ENCODE assay signal across 28 mouse cellular contexts in the genomic region with DNA sequence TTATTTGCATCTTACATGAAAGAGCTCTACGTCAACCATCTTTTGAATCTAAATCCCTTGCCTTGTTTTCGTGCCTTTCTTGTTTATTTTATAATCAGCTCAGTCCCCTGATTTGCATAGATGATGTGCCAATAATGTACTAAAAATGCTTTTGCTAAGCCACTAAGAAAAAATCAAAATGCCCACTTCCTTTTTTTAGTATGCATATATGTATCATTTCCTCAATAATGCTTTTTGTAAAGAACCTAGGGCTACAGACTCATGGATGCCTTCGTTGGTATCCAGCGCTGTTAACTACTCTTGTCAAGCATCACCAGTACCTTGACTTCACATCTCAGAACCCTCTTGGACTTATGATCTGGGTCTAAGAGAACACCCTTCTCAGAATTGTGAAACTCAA. TPM values are rescaled to one million over a fixed set of nuclear protein-coding genes. Genes with fewer than 3 reads are reported as not detected.
DNase-seq lines count a peak whose midpoint lies in the region; ATAC-seq lines count a peak whose summit lies in the region.
"Had no signal": no experiment of that assay in that cellular context is flagged by ENCODE, and none has a peak within 500 bp of the region (broad histone marks: within the 10 kb centered on the region; RNA-seq: fewer than 3 reads in every experiment).

No protein-coding gene starts in this region.

- peak; percentile 73 for ATAC-seq in granulocyte monocyte progenitor cell, adult 5-6 weeks (replicated peaks; ENCODE audit: poor library complexity, severe bottlenecking)
- ATAC-seq in monocyte, adult 5-6 weeks (replicated peaks; ENCODE audit: insufficient number of reproducible peaks, low FRiP score, low TSS enrichment, poor library complexity, severe bottlenecking), result 0 out of 2 replicates have a peak, but pooled peaks have one; percentile 36
- ATAC-seq: forebrain, embryonic 13.5 days; forebrain, embryonic 16.5 days; hindbrain, postnatal 0 days; inflammation-experienced regulatory T-cells, adult 6 months; intestine, embryonic 16.5 days; Patski had no signal

- H3K4me1 ChIP-seq in heart, embryonic 10.5 days, result peaks cover 11% of the 10 kb centered on the region

- no peak overlapping the region for H3K27ac ChIP-seq in heart, embryonic 10.5 days
- H3K27ac ChIP-seq: forebrain, embryonic 10.5 days; forebrain, embryonic 13.5 days; gastrocnemius, adult 2 months; heart, adult 2 months; hindbrain, embryonic 14.5 days; hindbrain, postnatal 0 days had no signal

- H3K9me3 ChIP-seq in heart, embryonic 10.5 days, result no peaks in the 10 kb centered on the region
- H3K9me3 ChIP-seq: forebrain, embryonic 10.5 days; forebrain, embryonic 13.5 days had no signal

- peak; percentile 19 to 25 for DNase-seq in B cell, adult 2 months
- DNase-seq in lung, postnatal 14 days, result no peak
- DNase-seq in heart, postnatal 36 days, result no peak
- DNase-seq in heart, embryonic 10.5 days (ENCODE audit: low spot score), result no peak
- DNase-seq: adrenal gland, adult 2 months; adrenal gland, postnatal 14 days; cerebellum, adult 11 months; cerebellum, adult 2 months; cerebellum, postnatal 10 days; cerebellum, postnatal 36 days; gastrocnemius, adult 2 months; gastrocnemius, postnatal 14 days; heart, adult 2 months; heart, postnatal 4 days had no signal

- peaks cover under 1% of the 10 kb centered on the region; the same call in 1 of the 2 replicates for H3K36me3 ChIP-seq in heart, embryonic 10.5 days
- H3K36me3 ChIP-seq: G1E had no signal

- intact Hi-C loops in heart, postnatal 36 days (cut with DNase I), result no loop called here

- WGBS in heart, embryonic 10.5 days, result 87% methylated on average over 4 of the region's 4 CpGs

- H3K4me3 ChIP-seq in heart, embryonic 10.5 days, result no peak overlapping the region
- H3K4me3 ChIP-seq: forebrain, embryonic 10.5 days; forebrain, embryonic 13.5 days; gastrocnemius, adult 2 months; heart, adult 2 months had no signal

- H3K27me3 ChIP-seq in heart, embryonic 10.5 days (ENCODE audit: insufficient read depth, poor library complexity, severe bottlenecking), result no peaks in the 10 kb centered on the region
- H3K27me3 ChIP-seq: CH12.LX; forebrain, embryonic 13.5 days; Patski had no signal

RNA-seq across cellular contexts. Expression of a gene that starts 56.9 kb away (rescaled TPM):
- 36.2 and 43.0 TPM in 2 replicates for total RNA-seq in granulocyte monocyte progenitor cell, adult 5-6 weeks (2014; fragmentation: Nextera tagmentation)
- total RNA-seq in granulocyte monocyte progenitor cell, adult 5-6 weeks (2017), result 28.3 and 28.6 TPM in 2 replicates
- 2.3 TPM in 1 of 3 replicates, not detected in the others for total RNA-seq in monocyte, adult 5-6 weeks (2017)
- under 1 TPM in 1 of 2 experiments, not detected in 1; 0.79 TPM for total RNA-seq in heart, postnatal 36 days (2021)
- 0.35 and 0.41 TPM in 2 replicates for polyA plus RNA-seq in heart, embryonic 10.5 days (2016; fragmentation: Nextera tagmentation; extraction: Ambion mirVana)
- total RNA-seq: hindbrain, postnatal 0 days had no signal
- polyA plus RNA-seq: adrenal gland, adult 2 months; embryonic facial prominence, embryonic 11.5 days; G1E; heart, embryonic 14.5 days; hindbrain, embryonic 14.5 days; intestine, embryonic 16.5 days; Patski had no signal

Comparison
In these comparisons a context has a peak if more than half of its experiments do, and no peak if none do; other contexts are left out.
1. DNase-seq: peak in B cell, adult 2 months (2 of 2); none in lung, postnatal 14 days (single experiment), heart, postnatal 36 days (0 of 2) and heart, embryonic 10.5 days (single experiment).